Mouse (Mus musculus) right cerebral cortex, postnatal 25 days (tissue): ENCODE results near the gene Ptrh2.

Source experiments
- DNase-seq: peaks from one replicate; pipeline ENCODE4 v3.0.0; 2022

The Ptrh2 gene

DNA sequence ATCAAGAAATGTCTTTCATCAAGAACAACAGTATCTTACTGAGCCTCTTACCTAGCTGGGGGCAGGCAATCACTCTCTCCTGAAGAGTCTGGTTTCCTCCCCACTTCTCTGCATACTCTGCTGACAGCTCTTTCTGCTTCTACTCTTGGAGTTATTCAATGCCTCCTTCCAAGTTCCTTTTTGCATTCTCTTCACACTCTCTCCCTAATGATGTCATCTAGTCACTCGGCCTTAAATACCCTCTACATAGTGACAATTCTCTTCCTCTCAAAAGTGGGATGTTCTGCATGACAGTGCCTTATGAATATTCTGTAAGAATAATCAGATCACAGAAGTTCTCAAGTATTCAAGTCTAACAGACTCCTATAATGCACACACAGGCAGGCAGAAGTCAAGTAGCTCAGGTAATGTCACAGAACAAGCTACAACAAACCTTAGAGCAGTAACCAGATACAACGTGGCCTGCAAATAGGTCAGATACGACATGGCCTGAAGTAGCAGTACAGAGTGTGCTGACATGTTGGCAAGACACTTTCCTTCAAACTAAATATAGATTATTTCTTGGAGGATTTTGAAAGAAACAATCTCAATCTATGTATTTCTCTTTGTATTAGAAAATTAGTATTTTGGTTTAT, 12.6 kb upstream of the Ptrh2 start:
- DNase-seq = no peak

DNA sequence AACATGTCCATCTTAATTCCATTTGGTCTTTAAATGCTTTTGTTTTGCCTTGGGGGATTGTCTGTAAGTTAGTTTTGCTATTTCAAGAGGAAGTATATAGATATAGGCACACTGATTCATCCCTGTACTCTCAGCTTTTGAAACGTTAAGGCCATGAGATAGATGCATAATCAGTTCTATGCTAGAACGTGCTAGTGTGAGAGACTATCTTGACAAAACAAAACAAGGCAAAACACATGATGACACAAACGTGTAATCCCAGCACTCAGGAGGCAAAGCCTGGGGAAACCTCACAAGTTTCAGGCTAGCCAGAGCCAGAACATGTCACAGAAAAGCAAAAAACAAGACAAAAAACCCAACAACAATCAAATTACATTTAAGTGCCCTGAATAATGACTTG, 11.0 kb upstream of the Ptrh2 start:
- no peak for DNase-seq

DNA sequence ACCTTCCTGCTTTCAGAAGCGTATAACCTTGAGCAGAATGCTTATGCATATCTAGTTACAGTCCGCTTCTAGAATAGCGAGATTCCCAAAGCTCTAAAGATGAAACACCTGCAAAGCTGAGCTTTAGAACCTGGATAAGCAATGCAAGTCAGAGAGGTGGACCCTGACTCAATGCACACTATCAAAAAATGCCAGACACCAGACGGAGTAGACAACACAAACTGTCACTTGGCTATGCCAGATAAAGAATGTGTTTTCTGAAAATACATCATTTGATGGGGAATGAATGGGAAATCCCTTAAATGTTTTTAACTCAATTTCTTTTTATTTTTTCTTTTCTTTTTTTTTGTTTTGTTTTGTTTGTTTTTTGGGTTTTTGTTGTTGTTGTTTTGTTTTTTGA, 8.3 kb upstream of the Ptrh2 start:
- DNase-seq = no peak

DNA sequence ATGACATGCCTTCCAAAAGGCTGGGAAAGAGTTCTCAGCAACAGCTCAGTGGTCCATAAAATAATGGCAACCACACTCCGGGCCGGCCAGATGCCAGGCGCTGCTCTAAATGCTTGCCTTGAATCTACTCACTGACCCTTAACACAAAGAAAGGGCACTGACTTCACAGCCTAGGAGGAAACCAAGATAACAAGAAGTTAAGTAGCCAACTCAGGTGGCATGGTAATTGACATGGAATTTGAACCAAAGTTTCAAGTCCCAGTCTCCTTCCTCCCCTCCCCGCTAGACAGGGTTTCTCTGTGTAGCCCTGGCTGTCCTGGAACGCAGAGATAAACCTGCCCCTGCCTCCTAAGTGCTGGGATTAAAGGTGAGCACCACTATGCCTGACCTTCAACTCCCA, 4.8 kb upstream of the Ptrh2 start:
- no peak for DNase-seq

GRCm38 (mm10) chr11:86680729-86681128, 3.1 kb upstream of the Ptrh2 start:
- DNase-seq = no peak

DNA sequence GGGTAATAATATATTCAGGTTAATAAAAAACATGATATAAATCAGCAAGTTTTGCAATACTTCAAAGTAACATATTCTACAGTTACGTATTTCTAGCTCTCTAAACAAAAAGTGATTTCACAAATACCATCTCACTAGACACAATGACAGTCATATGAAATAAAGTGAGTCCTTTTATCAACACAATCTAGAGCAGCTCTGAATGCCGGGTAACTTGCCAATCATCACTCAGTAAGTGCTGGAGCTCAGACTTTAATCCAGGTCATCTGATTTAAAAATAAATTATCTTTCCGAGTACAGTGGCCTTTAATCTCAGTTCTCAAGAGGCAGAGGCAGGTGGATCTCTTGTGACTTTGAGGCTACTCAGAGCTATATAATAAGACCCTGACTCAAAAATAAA, 2.4 kb upstream of the Ptrh2 start:
- no peak for DNase-seq

GRCm38 (mm10) chr11:86682861-86683260, 924 bp upstream of the Ptrh2 start:
- DNase-seq = no peak

GRCm38 (mm10) chr11:86684126-86685012, 584 bp downstream of the Ptrh2 start:
- no peak for DNase-seq

DNA sequence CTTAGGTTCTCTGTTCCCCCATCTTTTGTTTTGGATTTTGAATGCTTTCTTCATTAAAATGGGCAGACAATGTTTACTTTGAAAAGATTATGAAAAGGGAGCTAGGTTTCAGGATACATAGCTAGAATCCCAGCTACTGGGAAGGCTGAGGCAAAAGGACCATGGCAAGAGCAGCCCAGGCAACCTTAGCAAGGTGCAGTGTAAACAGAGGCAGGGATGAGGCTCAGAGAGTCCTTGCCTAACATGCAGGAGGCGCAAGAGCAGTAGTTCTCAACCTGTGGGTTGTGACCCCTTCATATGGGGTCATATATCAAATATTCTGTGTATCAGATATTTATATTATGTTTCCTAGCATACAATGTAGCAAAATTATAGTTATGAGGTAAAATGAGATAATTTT, 1.6 kb downstream of the Ptrh2 start:
- DNase-seq = no peak

DNA sequence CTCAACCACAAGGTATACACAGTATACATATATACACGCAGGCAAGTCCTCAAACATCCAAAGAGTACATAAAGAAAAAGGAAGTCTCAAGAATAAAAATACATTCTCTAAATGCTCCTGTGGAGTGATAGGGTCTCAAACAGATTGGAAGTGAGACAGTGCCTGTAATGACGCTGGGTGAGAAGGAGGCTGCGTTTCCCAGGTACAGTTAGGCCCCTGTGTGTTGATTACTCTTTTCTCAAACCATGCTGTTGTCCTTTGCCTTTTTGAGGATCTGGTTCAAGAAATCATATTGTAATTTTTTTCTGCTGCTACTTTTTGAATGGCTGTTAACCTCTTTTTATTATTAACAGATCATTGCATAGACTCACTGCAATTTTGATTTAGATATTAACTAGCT, 6.6 kb downstream of the Ptrh2 start:
- DNase-seq = no peak

DNA sequence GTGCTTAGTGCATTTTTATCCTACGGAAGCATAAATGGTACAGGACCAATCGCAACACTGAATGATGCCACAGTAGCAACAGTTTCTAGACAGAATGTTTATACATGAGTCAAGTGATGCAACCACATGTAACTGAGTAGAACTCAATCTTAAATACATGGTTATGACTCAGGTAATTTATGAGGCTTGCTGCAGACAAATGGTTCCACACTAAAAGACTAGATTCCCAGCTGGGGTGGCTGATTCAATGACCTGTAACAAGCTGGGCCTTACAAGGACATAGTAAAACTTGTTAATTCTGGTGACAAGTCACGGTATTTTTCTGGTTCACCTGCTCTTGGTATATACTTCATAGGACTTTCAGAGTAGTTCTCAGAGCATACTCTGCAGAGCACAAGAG, 7.7 kb downstream of the Ptrh2 start:
- DNase-seq = no peak

GRCm38 (mm10) chr11:86691956-86692355, 8.2 kb downstream of the Ptrh2 start:
- no peak for DNase-seq

DNA sequence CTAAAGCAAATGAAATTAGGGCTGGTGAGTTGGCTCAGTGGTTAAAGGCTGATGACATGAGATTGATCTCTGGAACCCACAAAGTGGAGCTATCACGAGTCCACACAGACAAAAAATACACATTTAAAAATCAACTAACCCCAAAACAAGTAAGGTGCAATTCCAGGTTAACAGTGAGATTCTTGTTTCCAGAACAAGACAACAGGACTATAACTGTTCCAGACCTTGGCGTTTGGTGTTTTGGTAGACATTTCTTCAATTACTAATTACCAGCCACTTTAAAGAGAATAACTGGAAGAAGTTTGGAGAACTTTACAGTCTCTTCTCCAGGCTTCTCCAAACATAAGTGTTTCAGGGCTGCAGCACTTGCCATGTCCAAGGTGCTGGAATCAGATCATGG, 8.8 kb downstream of the Ptrh2 start:
- no peak for DNase-seq

- DNase-seq = no peak
Observed at GRCm38 (mm10) chr11:86695461-86695860, 11.7 kb downstream of the Ptrh2 start.

- DNase-seq = no peak
Observed at GRCm38 (mm10) chr11:86701151-86701550, 17.4 kb downstream of the Ptrh2 start.

- DNase-seq = no peak
Observed at GRCm38 (mm10) chr11:86714606-86715005, 30.8 kb downstream of the Ptrh2 start.

- no peak for DNase-seq
Observed at GRCm38 (mm10) chr11:86717306-86718065, 33.7 kb downstream of the Ptrh2 start.

- no peak for DNase-seq
Observed at GRCm38 (mm10) chr11:86718369-86718768, 34.6 kb downstream of the Ptrh2 start.

GRCm38 (mm10) chr11:86719390-86719789, 35.6 kb downstream of the Ptrh2 start:
- no peak for DNase-seq

DNA sequence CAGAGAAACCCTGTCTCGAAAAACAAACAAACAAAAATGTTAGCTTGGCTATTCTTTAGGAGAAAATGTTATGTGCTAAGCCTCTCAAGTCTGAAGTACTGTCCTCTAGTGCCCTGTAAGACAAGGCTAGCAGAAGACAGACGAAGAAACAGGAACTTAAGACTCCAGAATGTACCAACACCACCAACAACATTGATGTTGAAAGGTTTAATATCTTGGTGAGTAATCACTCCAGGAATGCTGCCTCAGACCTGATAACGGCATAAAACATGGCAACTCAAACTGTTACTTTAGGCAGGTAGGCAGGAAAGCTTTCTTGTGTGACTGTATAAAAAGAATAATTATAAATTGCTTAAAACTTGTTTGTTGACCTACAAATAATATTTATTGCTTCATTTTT, 40.2 kb downstream of the Ptrh2 start:
- no peak for DNase-seq

DNA sequence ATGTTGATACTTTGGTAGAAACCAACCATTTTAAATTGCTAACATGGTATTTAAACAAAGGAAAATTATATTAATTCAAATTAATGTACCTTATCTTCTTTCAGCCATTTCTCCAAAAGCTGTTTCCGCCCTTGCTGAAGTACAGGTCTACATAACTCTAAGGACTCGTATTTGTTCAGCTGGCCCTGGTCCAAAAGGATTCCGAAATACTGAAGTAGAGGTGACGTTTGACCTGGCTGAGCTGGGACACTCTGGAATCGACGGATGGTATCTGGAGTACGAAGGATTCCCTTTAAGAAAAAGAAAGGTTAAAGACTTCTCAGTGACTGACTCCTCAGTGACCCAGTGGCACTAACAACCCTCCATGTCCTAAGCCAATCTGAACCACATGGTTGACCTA, 41.2 kb downstream of the Ptrh2 start:
- no peak for DNase-seq

DNA sequence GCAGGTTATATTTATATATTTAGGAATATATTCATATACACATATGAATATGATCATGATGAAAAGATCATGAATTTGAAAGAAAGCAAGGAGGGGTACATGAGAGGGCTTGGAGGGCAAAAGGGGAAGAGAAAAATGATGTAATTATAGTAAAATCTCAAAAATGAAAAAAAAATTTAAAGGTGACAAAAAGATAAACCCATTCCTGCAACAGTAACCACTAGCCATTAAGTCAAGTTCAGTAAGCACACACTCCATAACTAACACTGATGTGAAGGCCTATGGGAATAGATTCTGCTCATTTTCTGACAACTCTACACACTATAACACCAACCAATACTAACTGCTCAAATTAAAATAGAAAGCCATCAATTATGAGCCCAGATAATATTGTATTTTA, 41.8 kb downstream of the Ptrh2 start:
- DNase-seq = no peak

GRCm38 (mm10) chr11:86731443-86731842, 47.7 kb downstream of the Ptrh2 start:
- DNase-seq = no peak
